Mouse (Mus musculus) liver, adult (tissue): ENCODE data around the gene Scgb1b30.
A peak's percentile ranks its signal among the peaks of the same experiment; 100 is the strongest.

ENCODE experiments used
- GATA4 ChIP-seq: IDR thresholded peaks from 2 replicates; pipeline ENCODE4 v1.6.1; 2014; ENCODE audit warnings: mild to moderate bottlenecking, low read length; ENCODE audit not compliant: insufficient replicate concordance

Scgb1b30 gene

DNA sequence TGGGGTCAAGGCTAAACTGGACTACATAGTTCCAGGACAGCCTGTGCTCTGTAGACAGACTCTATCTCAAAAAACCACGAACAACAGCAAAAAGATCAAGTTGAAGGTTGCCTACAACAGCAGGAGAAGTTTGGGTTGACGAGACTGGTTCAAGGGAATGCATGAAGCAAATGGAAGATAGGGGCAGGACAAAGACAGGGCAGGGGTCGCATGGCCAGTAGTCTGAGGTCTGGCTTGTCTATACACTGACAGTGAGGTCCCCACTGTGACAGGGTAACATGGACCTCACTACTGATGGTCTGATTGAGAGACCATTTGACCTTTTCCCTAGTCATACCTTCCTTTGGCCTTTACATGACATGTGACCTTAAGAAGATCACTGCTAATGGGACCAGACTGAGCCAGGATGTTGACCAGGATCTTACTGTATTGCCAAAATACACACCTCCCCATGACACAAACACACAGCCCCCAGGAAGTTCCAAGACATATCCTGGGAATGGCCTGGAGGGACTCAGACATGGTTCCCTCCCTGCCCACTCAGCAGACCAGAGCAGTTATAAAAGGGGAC, at the start of gene Scgb1b30:
TSS of gene Scgb1b30 (plus strand) at position 521 of the 571 bp plus-strand sequence.
- TF ChIP-seq GATA4, result no peak

DNA sequence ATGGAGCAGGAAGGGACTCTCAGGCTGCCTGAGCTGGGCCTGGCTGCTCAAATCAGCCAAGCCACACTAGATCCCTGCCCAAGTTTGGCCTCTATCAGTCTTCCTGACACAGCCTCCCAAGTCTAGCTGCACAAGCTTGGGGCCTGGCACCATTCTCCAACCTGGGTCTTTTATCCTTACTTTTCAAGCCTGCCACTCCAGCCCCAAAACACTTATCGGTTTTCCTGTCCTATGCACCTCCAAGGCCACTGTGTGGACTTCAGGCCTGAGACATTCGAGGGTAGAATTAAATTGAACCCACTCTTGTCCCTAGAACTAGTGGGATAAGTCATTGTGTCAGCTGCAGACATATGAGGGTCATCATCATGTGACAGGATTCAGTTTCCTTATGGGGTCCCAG, 4.8 kb downstream of the Scgb1b30 start:
- TF ChIP-seq GATA4, result no peak

DNA sequence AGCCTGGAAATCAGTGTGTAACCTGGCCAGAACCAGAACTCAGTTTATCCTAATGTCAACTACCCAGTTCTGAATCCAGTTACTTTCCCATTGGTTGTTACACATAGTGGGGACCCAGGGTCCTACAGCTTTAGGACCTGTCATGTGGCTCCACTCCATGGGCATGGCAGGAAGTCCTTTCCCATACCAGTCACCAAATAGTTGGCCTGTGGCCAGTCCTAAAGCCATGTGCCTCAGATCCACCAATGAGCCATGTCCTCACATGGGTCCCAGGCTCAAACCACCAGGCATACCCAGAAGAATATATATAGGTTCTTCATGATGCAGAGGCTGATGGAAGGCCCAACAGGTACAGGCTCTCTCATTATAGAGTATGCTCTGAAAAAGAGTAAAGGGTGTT, 6.0 kb downstream of the Scgb1b30 start:
- TF ChIP-seq GATA4, result no peak

DNA sequence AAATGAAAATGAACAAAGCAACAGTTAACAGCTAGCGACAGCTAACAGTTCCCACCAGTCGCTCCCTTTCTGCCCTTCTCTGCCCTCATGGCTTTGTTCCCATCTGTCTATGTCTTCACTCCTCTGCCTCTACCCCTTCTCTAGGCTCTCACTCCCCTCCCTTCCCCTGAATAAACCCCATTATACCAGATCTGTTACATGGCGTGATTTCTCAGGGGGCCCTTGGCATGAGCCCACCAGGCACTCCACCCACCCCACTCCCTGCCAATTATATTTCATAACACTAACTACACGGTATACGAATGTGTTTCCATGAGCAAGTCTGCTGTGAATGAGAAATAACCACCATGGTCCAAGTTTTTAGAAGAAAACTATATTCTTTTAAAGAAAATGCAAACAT, 14.0 kb downstream of the Scgb1b30 start:
- no peak for TF ChIP-seq GATA4

DNA sequence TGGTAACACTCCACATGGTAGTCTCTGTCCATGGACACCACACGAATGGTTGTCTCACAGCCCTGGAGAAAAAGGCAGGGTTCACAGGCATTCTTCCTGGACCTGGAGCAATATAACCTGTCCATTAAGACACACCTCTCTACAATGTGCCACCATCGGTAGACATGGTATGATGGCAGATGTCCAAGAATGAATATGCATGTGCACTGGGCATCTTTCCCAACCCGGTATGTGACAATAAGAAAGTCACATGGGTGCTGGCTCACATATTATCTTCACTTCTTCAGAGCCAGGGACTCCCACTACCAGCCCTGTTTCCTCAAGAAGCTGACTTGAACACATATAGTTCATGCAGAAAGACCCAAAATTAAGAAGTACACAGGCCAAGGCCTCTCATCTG, 21.4 kb downstream of the Scgb1b30 start:
- no peak for TF ChIP-seq GATA4

DNA sequence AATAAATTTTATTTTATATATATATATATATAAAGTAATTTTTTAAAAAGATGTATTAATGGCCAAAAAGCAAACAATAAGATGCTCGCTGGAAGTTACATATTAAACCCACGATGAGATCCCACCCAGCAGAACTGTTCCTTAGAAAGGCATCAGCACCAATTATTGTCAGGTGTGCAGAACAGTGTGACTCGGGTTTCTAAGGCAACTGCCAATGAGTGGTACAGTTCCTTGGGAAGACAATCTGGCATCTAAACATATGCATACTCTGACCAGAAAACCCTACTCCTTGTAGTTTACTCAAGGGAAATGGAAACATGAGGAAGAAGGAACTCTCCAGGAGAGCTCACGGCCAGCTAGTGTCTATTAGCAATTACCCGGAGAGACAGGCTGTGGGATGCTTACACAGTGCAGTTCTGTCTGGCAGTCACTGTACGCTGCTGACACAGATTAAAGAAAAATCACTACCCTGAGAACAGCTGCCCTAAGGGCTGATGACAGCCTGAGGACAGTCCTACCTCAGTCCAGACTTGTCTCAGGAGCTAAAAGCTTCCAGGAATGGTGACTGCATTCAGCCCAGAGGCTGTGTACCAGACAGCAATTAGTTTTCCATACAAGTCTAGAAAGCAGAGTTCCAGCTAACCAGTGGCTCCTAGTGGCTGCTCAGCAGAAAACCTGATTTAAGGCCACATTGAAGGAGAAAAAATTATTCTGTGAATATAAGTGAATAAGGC, 27.9 kb downstream of the Scgb1b30 start:
- no peak for TF ChIP-seq GATA4

DNA sequence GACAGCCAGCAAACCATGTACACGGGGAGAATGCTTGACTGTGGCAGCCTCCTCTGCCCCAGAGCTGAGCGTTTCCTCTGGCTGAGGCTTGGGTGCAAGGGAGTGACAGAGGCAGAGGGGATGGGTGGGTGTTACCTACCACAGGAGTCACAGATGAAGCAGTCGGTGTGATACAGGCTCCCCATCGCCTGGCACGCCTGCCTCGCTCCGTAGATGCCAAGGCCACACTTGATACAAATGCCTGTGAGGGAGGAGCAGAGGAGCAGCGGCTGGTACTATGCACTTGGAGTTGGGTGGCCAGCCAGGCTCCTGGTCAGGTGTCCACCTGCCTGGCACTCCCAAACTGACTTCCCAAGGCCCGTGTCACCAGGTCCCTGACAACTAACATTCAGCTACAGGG, 30.1 kb downstream of the Scgb1b30 start:
- TF ChIP-seq GATA4, result no peak

DNA sequence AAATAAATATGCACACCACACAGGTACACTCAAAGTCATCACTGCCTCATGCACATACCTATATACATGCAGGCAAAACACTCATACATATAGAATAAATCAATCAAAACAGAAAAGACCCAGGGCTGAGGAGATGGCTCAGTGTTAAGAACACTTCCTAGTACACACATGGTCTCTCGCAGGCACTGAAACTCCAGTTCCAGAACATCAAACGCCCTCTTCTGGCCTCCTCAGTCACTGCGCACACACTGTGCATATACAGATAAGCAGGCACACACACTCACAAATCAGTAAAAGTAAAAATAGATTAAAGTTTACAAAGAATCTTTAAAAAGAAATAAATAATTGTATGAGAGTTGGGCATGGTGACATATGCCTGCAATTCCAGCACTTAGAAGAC, 31.1 kb downstream of the Scgb1b30 start:
- no peak for TF ChIP-seq GATA4

DNA sequence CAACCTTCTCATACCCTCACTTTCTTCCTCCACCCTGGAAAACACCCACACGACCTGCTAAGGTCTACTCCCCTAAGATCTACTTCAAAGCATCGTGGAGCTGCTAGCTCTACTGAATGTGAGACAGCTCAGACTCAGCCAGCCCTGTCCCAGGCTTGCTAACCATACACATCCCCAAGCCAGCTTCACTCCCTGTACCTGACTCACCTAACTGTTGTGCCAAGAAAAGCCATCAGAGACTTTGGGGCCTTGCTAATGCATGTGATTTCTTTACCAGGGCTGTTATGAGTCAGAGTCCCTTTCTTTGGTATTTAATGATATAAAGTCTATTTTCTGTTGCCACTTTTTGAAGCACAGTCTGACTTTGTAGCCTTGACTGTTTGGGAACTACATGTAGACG, 35.9 kb downstream of the Scgb1b30 start:
- TF ChIP-seq GATA4, result no peak

DNA sequence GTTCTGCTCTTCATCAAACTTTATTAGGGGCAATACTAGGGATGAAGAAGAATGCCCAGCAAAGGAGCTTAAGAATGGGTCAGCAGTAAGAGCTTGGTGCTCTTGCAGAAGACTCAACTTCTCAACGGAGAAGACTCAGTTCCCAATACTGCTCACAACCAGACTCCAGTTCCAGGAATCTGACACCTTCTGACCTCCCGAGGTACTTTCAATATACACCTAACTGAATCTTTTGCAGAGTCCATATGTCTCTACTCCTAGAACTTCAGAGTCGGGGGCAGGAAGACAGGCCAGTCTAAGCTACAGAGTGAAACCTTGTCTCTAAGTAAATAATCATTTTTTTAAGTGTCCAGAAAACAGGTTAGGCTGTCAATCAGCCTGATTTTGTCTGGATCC, 36.7 kb downstream of the Scgb1b30 start:
- no peak for TF ChIP-seq GATA4

DNA sequence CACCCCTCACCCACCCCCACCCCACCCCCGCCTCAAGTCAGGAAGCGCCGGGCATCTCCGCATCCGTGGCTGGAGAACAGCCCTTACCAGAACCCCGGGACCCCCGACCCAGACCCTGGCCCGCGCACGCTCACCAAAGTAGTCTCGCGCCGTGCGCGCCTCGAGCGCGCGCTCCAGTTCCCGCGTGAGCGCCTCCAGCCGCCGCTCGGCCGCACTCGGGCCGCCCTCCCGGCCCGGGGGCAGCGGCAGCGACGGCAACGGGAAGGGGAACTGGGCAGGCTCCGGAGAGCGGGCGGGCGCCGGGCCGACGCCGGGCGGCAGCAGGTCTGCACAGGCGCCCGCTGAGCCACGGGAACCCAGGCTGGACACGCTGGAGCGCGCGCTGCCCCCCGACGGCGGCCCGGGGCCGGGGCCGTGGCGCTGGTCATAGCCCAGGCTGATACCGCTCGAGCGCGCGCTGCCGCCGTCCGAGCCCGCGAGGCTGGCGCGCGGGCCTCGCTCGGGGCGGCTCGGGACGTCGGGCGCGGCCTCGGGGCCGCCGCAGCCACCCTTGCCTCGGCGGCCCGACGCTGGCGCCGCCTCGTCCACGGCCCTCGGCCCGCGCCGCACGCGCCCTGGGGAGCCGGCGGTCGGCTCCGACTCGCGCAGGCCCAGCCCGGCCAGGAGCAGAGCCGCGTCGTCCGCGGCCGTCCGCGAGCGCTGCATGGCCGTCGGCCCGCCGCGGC, 37.3 kb downstream of the Scgb1b30 start:
- no peak for TF ChIP-seq GATA4

DNA sequence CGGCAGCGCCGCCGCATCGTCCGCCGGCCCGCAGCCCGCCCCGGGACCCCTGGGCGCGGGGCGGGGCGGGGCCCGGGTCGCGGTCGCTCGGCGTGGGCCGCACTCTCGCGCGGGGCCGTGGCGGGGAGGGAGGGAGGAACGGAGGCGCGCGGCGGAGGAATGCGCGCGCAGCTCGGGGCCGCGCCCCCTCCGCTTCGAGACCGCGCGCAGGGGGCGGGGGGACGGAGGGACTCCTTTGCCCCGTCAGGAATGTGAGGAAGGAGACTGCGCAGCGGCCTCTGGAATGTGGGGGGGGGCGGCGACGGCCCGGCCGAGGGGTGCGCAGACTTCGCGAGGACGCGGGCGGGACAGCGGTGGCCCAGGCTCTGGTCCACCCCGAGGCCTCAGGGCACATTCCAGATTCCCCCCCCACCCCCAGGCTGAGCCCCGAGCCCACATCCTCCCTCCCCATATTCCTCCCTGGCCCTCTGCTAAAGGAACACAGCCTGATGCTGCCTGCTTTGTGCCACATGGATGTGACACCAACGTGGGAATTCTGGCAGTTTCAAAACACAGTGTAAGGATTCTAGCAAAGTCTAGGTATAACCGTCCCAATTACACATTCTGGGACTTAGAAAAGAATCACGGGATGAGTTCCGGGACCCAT, 38.0 kb downstream of the Scgb1b30 start, which contains the start of gene Wtip:
TSS of gene Wtip (minus strand) at position 152 of the 646 bp plus-strand sequence.
- TF ChIP-seq GATA4, result no peak

DNA sequence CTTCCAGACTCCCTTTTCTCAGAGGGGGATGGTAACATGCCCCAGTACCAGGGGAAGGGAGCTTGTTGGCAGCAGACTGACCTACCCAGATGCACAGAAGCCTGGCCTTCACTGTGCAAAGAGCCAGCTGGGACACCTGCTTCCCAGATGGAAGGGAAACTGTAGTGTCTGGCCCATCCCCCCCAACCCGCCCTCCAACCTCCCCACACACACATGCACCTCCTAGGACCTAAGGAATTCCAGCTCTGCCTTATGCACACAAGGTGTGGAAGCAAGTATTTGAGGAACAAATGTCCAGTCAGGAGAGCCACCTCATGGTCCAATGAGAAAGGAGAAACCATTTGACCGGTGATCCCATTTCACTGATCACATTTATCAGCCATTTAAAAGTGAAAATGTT, 39.1 kb downstream of the Scgb1b30 start:
- no peak for TF ChIP-seq GATA4

DNA sequence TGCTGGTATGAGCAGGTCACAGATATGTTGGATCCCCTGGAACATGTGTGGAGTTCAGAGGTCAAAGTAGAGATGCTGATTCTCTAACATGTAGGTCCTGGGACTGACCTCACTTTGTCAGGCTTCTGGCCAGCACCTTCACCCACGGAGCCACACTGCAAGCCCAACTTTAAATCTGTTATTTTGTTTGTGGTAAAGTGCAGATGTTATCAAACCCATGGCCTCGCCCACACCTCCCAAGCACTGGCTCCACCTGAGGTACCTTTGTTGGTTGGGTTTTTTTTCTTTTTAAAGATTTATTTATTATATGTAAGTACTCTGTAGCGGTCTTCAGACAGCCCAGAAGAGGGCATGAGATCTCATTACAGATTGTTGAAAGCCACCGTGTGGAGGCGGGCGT, 44.3 kb downstream of the Scgb1b30 start:
- no peak for TF ChIP-seq GATA4

DNA sequence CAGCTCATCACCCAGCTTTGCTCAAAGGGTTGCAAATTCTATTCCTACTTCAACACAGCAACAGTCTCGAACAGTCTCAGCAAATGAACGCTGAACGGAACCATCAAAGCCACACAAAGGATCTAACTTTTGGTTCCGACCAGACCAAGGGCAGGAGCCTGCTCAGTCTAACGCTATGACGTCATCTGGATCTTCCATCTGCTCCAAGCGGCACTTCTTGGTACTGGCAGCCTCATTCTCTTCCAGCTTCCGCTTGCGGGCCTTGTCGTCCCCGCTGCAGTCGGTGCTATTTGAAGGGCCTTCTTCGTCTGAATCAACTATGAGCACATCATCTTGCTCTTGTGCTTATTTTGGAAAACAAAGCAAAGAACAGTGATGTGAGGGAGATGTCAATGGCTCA, 45.9 kb downstream of the Scgb1b30 start:
- no peak for TF ChIP-seq GATA4

DNA sequence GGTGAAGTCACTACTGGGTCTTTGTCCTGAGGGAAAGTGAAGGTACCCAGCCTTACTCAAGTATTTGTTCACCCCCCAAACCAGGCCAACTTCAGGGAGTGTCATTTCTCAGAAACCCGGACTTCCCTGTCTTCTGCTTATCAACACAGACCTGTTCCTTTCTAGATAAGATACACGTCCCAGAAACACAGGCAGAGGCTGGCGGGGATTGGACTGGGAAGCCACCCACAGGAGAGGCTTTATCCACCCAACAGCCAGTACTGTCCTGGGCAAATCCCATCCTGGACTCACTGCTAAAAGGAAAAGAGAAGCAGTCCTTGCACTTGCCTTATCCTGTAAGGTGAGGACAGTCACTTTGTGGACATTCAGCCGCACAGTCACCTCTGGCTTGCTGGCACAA, 52.0 kb downstream of the Scgb1b30 start:
- peak; percentile 66; the same call in 1 of the 2 replicates for TF ChIP-seq GATA4
